ENCODE assay signal across 9 mouse cellular contexts in genomic region chr14:116206977-116207376, GRCm38 (mm10).
DNase-seq lines count a peak whose midpoint lies in the region; ATAC-seq and TF ChIP-seq lines count a peak whose summit lies in the region.
"Had no signal": no experiment of that assay in that cellular context is flagged by ENCODE, and none has a peak within 500 bp of the region (broad histone marks: within the 10 kb centered on the region; RNA-seq: fewer than 3 reads in every experiment).

No protein-coding gene starts in this region.

- H3K9ac ChIP-seq in stomach, postnatal 0 days (ENCODE audit: low read length), result no peak overlapping the region
- H3K9ac ChIP-seq: heart, embryonic 15.5 days had no signal

- intact Hi-C loops in gastrocnemius, adult 2 months (cut with DNase I), result no loop called here

- WGBS in stomach, postnatal 0 days, result 22% methylated on average over 6 of the region's 6 CpGs

- peak; percentile 54 for TF ChIP-seq CTCF in gastrocnemius, adult 2 months (IDR thresholded peaks at IDR 0.05)
- peak; percentile 83 for TF ChIP-seq CTCF in stomach, postnatal 0 days (IDR thresholded peaks at IDR 0.05; ENCODE audit: low read depth)

- H3K27me3 ChIP-seq in stomach, postnatal 0 days (ENCODE audit: control insufficient read depth, insufficient read depth, low read length), result no peaks in the 10 kb centered on the region
- H3K27me3 ChIP-seq: heart, embryonic 15.5 days had no signal

- no peaks in the 10 kb centered on the region for H3K4me1 ChIP-seq in stomach, postnatal 0 days (replicated peaks; ENCODE audit: control insufficient read depth, insufficient read depth)
- H3K4me1 ChIP-seq: heart, embryonic 15.5 days had no signal

- no peaks in the 10 kb centered on the region for H3K36me3 ChIP-seq in stomach, postnatal 0 days (ENCODE audit: control insufficient read depth, insufficient read depth, low read length)
- H3K36me3 ChIP-seq: heart, embryonic 15.5 days had no signal

- H3K27ac ChIP-seq in gastrocnemius, adult 2 months, result no peak overlapping the region
- no peak overlapping the region for H3K27ac ChIP-seq in stomach, postnatal 0 days (replicated peaks)
- H3K27ac ChIP-seq: heart, embryonic 15.5 days had no signal

- no peaks in the 10 kb centered on the region for H3K9me3 ChIP-seq in stomach, postnatal 0 days (ENCODE audit: control insufficient read depth, low read length)
- H3K9me3 ChIP-seq: heart, embryonic 15.5 days had no signal

- no peak overlapping the region for H3K4me2 ChIP-seq in stomach, postnatal 0 days (replicated peaks; ENCODE audit: low read depth)
- H3K4me2 ChIP-seq: heart, embryonic 15.5 days had no signal

- H3K4me3 ChIP-seq in gastrocnemius, adult 2 months, result no peak overlapping the region
- H3K4me3 ChIP-seq in stomach, postnatal 0 days (ENCODE audit: low read depth, low read length), result no peak overlapping the region
- H3K4me3 ChIP-seq: heart, embryonic 15.5 days had no signal

- no peak for DNase-seq in gastrocnemius, adult 2 months
- no peak for DNase-seq in gastrocnemius, postnatal 25 days
- DNase-seq in right cerebral cortex, adult 2 months (ENCODE audit: low spot score in 2 of 2), result peak; percentile 9 to 13
- DNase-seq in right cerebral cortex, postnatal 25 days, result no peak
- peak; percentile 36 for DNase-seq in embryo, embryonic 11.5 days (ENCODE audit: low read depth, low spot score)
- peak; percentile 60 to 61 for DNase-seq in kidney, postnatal 4 days
- DNase-seq in stomach, postnatal 0 days (ENCODE audit: low spot score), result peak; percentile 31
- DNase-seq in spleen, adult 18-20 months, result no peak

- no peak for TF ChIP-seq EP300 in stomach, postnatal 0 days (optimal IDR thresholded peaks at IDR 0.05)

- no peak for ATAC-seq in stomach, postnatal 0 days (ENCODE audit: low FRiP score, low TSS enrichment)

Comparison
In these comparisons a context has a peak if more than half of its experiments do, and no peak if none do; other contexts are left out.
1. DNase-seq: peak in right cerebral cortex, adult 2 months (2 of 2), embryo, embryonic 11.5 days (single experiment), kidney, postnatal 4 days (2 of 2) and stomach, postnatal 0 days (single experiment); none in gastrocnemius, adult 2 months (single experiment), gastrocnemius, postnatal 25 days (single experiment), right cerebral cortex, postnatal 25 days (single experiment) and spleen, adult 18-20 months (0 of 2).